Mouse (Mus musculus): Measurements from ENCODE around the gene Fam47e. TPM values are rescaled to one million over a fixed set of nuclear protein-coding genes. Genes with fewer than 3 reads are reported as not detected.

Fam47e gene
- polyA plus RNA-seq, 1 experiment from 2014 or later: not detected

DNA sequence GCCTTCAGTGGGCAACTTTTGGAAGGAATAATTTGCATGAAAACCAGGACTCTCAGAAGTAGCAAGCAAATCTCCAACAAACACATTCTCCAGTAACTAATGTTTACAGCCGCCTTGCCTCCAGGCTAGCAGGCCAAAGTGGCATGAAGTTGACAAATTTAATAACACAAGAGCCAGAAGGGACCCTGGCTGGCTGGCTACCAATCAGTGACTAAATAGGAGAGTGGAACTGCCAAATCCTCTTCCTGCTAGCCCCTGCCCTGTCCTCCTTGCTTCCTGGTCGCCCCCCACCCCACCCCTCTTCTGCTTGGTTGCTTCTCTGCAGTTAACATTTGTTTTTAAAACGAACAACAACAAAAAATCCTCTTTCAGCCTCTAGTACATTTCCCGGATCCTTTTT is 426 bp upstream of the Fam47e start:
- Histone ChIP-seq H3K9ac (no peak overlapping the region), H3K4me2 (no peak overlapping the region), H3K27me3 (no peaks in the 10 kb centered on the region), H3K36me3 (no peaks in the 10 kb centered on the region), H3K27ac (no peak overlapping the region), H3K4me3 (no peak overlapping the region), H3K9me3 (no peaks in the 10 kb centered on the region), H3K4me1 (no peaks in the 10 kb centered on the region; the same call in 1 of the 2 replicates)
- no peak for ATAC-seq (ENCODE audit: insufficient number of reproducible peaks, low FRiP score, low TSS enrichment, low read depth)
- WGBS: 68% methylated on average over 4 of the region's 4 CpGs

DNA sequence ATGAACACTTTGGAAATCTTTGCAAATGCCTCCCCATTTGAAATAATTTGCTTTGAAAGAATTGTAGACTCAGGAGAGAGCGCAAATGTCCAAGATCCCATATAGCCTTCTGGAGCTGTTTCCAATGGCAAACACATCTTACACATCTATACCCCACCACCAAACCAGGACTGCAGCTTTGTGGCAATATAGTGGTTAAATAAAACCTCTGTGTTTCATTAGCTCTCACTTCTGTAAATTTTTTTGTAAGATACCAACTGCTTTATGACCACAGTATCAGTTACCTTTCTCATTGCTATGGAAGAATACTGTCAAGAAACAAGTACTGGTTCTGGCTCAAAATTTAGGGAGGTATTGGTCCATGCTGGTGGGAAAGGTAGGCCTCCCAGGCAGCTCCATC is 1.0 kb downstream of the Fam47e start:
- H3K4me2 ChIP-seq: no peak overlapping the region
- peaks cover 3% of the 10 kb centered on the region; the same call in 1 of the 2 replicates for H3K4me1 ChIP-seq
- ATAC-seq (ENCODE audit: insufficient number of reproducible peaks, low FRiP score, low TSS enrichment, low read depth): no peak
- 73% methylated on average over 1 of the region's 1 CpGs for WGBS
- H3K27ac ChIP-seq: no peak overlapping the region
- H3K9ac ChIP-seq: no peak overlapping the region
- H3K4me3 ChIP-seq: no peak overlapping the region
- no peaks in the 10 kb centered on the region for H3K27me3 ChIP-seq
- no peaks in the 10 kb centered on the region for H3K9me3 ChIP-seq
- H3K36me3 ChIP-seq: no peaks in the 10 kb centered on the region

DNA sequence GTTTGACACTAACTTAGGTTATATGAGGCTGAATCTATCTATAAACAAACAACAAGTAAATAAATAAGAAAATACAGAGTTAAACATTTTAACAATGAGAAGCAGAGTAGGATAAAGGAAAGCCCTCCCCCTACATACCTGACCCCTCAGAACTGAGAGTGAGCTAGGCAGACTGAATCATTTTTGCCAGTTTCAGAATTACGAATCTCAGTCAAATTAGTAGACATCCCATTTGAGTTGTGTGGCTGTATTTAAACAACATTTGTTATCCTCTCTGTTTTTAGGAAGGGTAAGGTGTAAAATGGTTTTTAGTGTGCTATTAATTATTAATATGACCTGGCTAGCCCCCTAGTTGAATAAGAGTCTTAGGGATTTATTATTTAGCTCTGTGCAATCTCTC is 2.6 kb downstream of the Fam47e start:
- peaks cover 3% of the 10 kb centered on the region; the same call in 1 of the 2 replicates for H3K4me1 ChIP-seq
- H3K4me3 ChIP-seq: no peak overlapping the region
- H3K4me2 ChIP-seq: no peak overlapping the region
- H3K36me3 ChIP-seq: no peaks in the 10 kb centered on the region
- WGBS: 93% methylated on average over 1 of the region's 1 CpGs
- H3K27ac ChIP-seq: no peak overlapping the region
- no peak for ATAC-seq (ENCODE audit: insufficient number of reproducible peaks, low FRiP score, low TSS enrichment, low read depth)
- H3K27me3 ChIP-seq: no peaks in the 10 kb centered on the region
- no peaks in the 10 kb centered on the region for H3K9me3 ChIP-seq
- no peak overlapping the region for H3K9ac ChIP-seq

DNA sequence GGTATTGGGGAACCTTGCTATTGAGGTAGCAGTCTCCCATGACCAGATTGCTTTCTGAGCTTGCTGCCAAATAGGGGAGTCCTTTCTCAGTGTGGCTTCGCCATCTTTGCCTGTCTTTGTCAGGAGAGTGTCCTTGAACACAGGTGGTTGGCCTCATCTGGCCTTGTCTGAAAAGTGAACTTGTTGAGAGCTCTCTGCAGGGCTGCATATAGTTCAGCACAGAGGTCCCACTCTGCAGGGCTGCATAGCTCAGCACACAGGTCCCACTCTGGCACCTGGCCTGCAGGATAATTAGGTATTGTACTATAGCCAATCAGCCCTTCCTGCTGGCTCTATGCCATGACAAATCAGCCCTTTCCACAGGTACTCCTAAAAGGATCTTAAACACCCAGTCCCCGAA is 5.3 kb downstream of the Fam47e start:
- H3K4me2 ChIP-seq: no peak overlapping the region
- H3K36me3 ChIP-seq: no peaks in the 10 kb centered on the region
- H3K9ac ChIP-seq: no peak overlapping the region
- H3K9me3 ChIP-seq: no peaks in the 10 kb centered on the region
- no peak overlapping the region for H3K27ac ChIP-seq
- no peaks in the 10 kb centered on the region for H3K27me3 ChIP-seq
- no peak for ATAC-seq (ENCODE audit: insufficient number of reproducible peaks, low FRiP score, low TSS enrichment, low read depth)
- H3K4me3 ChIP-seq: no peak overlapping the region
- 67% methylated on average over 2 of the region's 2 CpGs for WGBS
- peaks cover 10% of the 10 kb centered on the region for H3K4me1 ChIP-seq

DNA sequence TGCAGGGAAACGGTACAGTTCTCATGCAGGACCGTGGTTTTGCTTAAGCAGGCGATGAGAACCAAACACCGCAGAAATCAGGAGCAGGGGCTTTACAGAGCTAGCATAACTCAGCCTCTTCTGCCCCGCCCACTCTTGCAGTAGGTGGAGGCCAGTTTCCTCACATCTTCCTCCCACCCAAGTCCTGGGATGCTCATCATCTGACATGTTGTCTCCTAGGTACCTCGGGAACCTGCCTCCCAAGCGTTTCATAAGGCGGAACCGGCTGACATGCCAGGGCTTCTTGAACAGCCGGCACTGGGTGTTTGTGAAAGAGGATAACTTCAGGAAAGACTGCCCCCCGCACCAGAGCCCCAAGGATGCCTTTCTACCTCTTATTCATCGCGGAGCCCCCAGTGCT is 7.1 kb downstream of the Fam47e start:
- Histone ChIP-seq H3K36me3 (no peaks in the 10 kb centered on the region), H3K9me3 (no peaks in the 10 kb centered on the region), H3K4me2 (no peak overlapping the region), H3K9ac (no peak overlapping the region), H3K4me3 (no peak overlapping the region), H3K27me3 (no peaks in the 10 kb centered on the region), H3K27ac (no peak overlapping the region; the same call in 1 of the 2 replicates), H3K4me1 (peaks cover 10% of the 10 kb centered on the region)
- no peak for ATAC-seq (ENCODE audit: insufficient number of reproducible peaks, low FRiP score, low TSS enrichment, low read depth)
- 67% methylated on average over 13 of the region's 13 CpGs for WGBS

DNA sequence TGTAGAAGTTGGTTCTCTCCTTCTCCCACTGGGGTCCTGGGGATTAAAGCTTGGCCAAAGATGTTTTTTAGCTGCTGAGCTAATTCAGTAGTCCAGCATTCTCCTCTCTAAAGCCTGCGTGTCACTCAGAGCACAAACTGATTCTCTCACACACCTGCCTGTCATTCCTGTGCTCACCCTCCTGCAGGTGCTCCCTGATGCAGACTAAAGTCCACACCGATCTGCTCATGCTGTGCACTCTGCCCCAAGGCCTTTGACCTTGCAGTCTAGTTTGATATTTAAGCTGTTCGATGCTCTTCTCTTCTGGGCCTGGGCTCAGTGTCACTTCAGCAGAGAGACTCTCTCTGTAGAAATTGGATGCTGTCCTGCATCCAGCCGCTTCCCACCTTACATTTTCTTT is 16.4 kb downstream of the Fam47e start:
- H3K9me3 ChIP-seq: no peaks in the 10 kb centered on the region
- H3K4me3 ChIP-seq: no peak overlapping the region
- H3K36me3 ChIP-seq: no peaks in the 10 kb centered on the region
- no peak overlapping the region for H3K27ac ChIP-seq
- no peaks in the 10 kb centered on the region for H3K4me1 ChIP-seq
- no peak overlapping the region for H3K4me2 ChIP-seq
- 93% methylated on average over 4 of the region's 4 CpGs for WGBS
- ATAC-seq (ENCODE audit: insufficient number of reproducible peaks, low FRiP score, low TSS enrichment, low read depth): no peak
- no peak overlapping the region for H3K9ac ChIP-seq
- no peaks in the 10 kb centered on the region for H3K27me3 ChIP-seq

DNA sequence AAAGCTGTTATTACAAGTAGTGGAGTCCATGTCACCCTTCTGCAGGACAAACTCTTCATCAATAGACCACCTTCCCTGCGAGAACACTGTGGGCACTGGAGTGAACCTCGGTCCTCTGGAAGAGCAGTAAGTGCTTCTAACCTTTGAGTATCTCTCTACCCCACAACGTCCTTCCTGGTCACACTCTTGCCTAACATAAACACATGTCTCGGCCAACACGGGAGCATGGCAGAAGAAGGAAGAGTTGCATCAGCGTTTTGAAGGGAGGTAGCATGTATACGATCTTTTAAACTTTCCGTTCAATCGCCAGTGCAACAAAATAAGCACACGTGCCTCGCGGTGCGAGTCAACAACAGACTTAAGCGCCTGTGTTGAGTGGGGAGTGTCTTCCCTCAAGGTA is 24.7 kb downstream of the Fam47e start:
- no peak overlapping the region for H3K27ac ChIP-seq

DNA sequence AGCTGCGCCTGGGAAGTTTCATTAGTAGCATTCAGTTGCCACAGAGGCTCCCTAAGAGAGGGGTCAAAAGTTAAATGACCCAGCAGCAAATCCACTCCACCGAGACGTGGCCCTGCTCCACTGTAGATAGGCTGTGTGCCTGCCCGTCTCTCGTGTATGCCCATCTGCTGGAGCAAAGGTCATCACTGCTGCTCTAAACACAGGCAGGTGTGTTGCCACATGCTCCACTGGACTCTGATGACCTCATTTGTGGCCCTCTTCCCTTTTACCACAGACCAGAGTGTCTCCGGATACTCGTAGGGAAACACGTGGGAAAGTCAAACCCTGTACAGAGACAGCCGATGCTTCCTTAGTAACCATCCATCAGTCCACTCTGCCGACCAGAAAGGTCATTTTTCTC is 31.1 kb downstream of the Fam47e start:
- no peak overlapping the region for H3K27ac ChIP-seq
- no peaks in the 10 kb centered on the region for H3K9me3 ChIP-seq
- WGBS: 60% methylated on average over 10 of the region's 10 CpGs
- no peak overlapping the region for H3K9ac ChIP-seq
- no peaks in the 10 kb centered on the region for H3K4me1 ChIP-seq
- no peak for ATAC-seq (ENCODE audit: insufficient number of reproducible peaks, low FRiP score, low TSS enrichment, low read depth)
- no peak overlapping the region for H3K4me3 ChIP-seq
- H3K4me2 ChIP-seq: no peak overlapping the region
- no peaks in the 10 kb centered on the region for H3K36me3 ChIP-seq
- H3K27me3 ChIP-seq: no peaks in the 10 kb centered on the region

More for the DNA sequence above, 24.7 kb downstream of the Fam47e start:
- Histone ChIP-seq H3K4me2 (no peak overlapping the region), H3K9me3 (no peaks in the 10 kb centered on the region), H3K4me3 (no peak overlapping the region), H3K4me1 (no peaks in the 10 kb centered on the region), H3K27me3 (no peaks in the 10 kb centered on the region), H3K36me3 (no peaks in the 10 kb centered on the region), H3K9ac (no peak overlapping the region)
- ATAC-seq (ENCODE audit: insufficient number of reproducible peaks, low FRiP score, low TSS enrichment, low read depth): no peak
- 82% methylated on average over 14 of the region's 14 CpGs for WGBS

DNA sequence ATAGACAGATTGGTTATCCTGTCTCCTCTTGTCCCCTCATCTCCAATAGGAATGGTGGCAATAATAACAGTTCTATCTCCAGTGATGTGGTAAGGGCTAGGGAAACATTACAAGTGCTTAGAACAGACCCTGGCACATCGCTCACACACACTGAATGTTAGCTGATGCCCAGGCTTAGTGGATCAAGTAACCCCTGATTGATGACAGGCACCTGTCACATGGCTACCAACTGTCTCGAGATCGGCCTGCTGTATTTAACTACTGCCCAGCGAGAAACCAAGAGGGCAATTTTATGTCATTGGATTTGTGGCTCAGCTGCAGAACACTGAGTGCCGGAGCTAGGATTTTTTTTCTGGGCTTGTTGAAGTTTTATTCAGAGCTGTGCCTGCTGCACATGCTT is 40.2 kb downstream of the Fam47e start:
- H3K27ac ChIP-seq: no peak overlapping the region
- no peaks in the 10 kb centered on the region for H3K9me3 ChIP-seq
- H3K27me3 ChIP-seq: no peaks in the 10 kb centered on the region
- no peak for ATAC-seq (ENCODE audit: insufficient number of reproducible peaks, low FRiP score, low TSS enrichment, low read depth)
- H3K4me3 ChIP-seq: no peak overlapping the region
- H3K9ac ChIP-seq: no peak overlapping the region
- H3K4me1 ChIP-seq: no peaks in the 10 kb centered on the region
- H3K4me2 ChIP-seq: no peak overlapping the region
- 52% methylated on average over 5 of the region's 5 CpGs for WGBS
- H3K36me3 ChIP-seq: no peaks in the 10 kb centered on the region

DNA sequence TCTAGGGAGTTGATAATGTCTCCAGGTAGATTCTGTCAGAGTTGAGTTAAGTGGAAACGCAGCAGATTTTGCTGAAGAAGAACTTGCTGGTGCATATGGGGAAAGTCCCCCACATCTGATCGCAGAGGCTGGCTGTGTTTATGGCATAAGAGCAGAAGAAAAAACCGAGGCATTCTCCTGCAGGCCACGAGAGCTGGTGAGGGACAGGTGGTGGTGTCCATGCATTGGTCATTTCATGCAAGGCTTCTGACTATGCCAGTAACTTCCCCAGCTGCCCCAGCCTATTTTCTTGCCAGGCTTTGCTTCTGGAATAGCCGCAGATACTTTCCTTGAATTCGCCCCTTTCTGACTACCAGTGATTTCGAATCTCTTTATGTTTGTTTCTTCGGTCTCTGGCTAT is 42.0 kb downstream of the Fam47e start:
- H3K9ac ChIP-seq: no peak overlapping the region
- no peaks in the 10 kb centered on the region for H3K4me1 ChIP-seq
- H3K9me3 ChIP-seq: no peaks in the 10 kb centered on the region
- H3K4me2 ChIP-seq: no peak overlapping the region
- H3K27ac ChIP-seq: no peak overlapping the region
- no peaks in the 10 kb centered on the region for H3K36me3 ChIP-seq
- ATAC-seq (ENCODE audit: insufficient number of reproducible peaks, low FRiP score, low TSS enrichment, low read depth): no peak
- no peak overlapping the region for H3K4me3 ChIP-seq
- H3K27me3 ChIP-seq: no peaks in the 10 kb centered on the region
- WGBS: 89% methylated on average over 8 of the region's 8 CpGs

DNA sequence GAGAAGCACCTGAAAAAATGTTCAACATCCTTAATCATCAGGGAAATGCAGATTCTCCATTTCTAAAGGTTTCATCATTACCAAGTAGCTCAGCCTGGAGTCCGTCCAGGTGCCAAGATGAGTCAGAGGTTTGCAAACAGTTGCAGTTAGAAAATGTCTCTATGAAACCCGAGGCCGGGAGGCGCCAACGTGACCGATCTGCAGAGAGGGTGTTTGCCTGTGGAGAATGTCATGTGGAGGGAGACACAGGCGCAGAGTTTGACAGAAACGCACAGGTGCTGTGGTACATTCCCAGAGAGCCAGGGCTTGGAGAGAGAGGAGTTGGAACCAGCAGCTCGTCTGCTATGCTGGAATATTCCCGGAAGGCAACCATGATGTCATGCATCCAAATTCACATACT is 44.2 kb downstream of the Fam47e start:
- 63% methylated on average over 10 of the region's 10 CpGs for WGBS
- Histone ChIP-seq H3K9ac (no peak overlapping the region), H3K4me3 (no peak overlapping the region), H3K27ac (peak overlapping the region; percentile 43; the same call in 1 of the 2 replicates), H3K4me2 (no peak overlapping the region), H3K4me1 (peaks cover 11% of the 10 kb centered on the region; the same call in 1 of the 2 replicates), H3K27me3 (no peaks in the 10 kb centered on the region), H3K9me3 (no peaks in the 10 kb centered on the region), H3K36me3 (no peaks in the 10 kb centered on the region)
- peak; percentile 17; the same call in 1 of the 2 replicates for ATAC-seq (ENCODE audit: insufficient number of reproducible peaks, low FRiP score, low TSS enrichment, low read depth)

DNA sequence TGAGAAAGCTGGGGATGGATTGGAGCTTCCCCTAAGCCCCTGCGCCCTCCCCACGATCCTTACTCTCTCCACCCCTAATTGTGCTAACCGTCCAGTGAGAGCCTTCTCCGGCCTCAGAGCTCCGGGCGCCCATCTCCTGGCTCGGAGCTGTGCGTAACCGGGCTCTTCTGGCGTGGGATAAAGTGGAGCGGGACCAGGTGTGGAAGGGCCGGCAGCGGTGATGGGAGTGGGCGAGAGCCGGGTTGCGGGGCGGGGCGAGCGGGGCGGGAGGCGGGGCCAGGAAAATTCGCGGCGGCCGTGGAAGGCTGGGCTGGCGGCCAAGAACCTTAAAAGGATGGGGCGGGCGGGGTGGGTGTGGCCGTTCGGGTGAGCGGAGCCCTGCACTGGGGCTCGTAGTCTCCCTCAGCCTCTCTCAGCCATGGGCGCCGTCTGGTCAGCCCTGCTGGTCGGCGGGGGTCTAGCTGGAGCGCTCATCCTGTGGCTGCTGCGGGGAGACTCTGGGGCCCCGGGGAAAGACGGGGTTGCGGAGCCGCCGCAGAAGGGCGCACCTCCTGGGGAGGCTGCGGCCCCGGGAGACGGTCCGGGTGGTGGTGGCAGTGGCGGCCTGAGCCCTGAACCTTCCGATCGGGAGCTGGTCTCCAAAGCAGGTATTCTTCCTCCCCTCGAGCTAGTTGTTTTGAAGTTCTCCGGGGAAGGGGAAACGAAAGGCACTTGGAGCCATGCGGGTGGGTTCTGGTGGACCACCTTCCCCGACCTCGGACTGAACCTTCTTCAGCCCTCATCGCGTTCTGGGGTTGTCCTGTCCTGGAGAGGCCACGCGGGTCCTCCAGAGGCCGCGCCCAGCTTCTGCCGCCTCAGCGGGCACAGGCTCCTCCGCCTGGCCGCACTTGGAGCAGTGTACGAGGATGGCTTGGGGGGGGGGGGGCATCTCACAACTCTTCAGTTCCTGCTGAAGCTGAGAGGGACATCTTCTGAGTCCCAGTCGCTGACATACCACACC is 48.1 kb downstream of the Fam47e start, which contains the start of gene Stbd1:
Gene Stbd1, plus strand, starts transcription at position 351 of the 1,000 bp plus-strand sequence.
- WGBS: under 1% methylated on average over 60 of the region's 69 CpGs
- no peaks in the 10 kb centered on the region for H3K27me3 ChIP-seq
- H3K9ac ChIP-seq: peak within 1 kb of the TSS; percentile 65
- H3K4me3 ChIP-seq: peak within 1 kb of the TSS; percentile 70
- H3K9me3 ChIP-seq: no peaks in the 10 kb centered on the region
- H3K4me1 ChIP-seq: peaks cover 21% of the 10 kb centered on the region
- H3K27ac ChIP-seq: peak within 1 kb of the TSS; percentile 48
- peak within 1 kb of the TSS; percentile 96 for H3K4me2 ChIP-seq
- ATAC-seq (ENCODE audit: insufficient number of reproducible peaks, low FRiP score, low TSS enrichment, low read depth): peak; percentile 83
- peaks cover 3% of the 10 kb centered on the region for H3K36me3 ChIP-seq

Measured in limb, embryonic 15.5 days (tissue).